Mouse (Mus musculus): ENCODE results near the gene Crygs.

GRCm38 (mm10) chr16:22811477-22811876, at the start of gene Crygs:
- TF ChIP-seq CTCF (IDR thresholded peaks at IDR 0.05) (no peak), EP300 (IDR thresholded peaks at IDR 0.05) (no peak)
